Mouse (Mus musculus): Measurements from ENCODE around the gene Fam216a. TPM values are rescaled to one million over a fixed set of nuclear protein-coding genes. Genes with fewer than 3 reads are reported as not detected.
"Not testable (repeated sequence)": the region's sequence is repeated elsewhere in the genome, so short reads cannot be mapped to it uniquely, and the experiment has no call there.

Gene Fam216a
- total RNA-seq, 2 experiments from 2014 or later, result 30.3 to 32.7 TPM

DNA sequence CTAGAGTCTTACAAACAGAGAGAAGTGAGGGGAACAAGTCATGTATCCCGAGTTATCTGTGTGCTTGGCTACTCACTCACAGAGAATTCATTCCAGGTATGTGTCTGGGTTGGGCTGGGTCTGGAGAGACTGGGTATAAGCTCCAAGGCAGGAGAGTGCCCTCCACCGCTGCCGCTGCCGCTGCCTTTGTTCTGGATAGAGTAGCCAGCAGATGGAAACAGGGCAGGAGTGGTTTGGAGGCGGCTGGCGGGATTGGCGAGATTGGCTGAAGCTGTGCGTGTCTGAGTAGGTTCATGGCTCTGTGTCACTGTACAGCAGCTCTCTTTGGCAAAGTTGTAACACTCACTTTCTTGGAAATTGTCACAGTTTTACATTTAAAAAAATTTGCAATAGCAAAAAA is 48.6 kb downstream of the Fam216a start:
- DNase-seq, result no peak

DNA sequence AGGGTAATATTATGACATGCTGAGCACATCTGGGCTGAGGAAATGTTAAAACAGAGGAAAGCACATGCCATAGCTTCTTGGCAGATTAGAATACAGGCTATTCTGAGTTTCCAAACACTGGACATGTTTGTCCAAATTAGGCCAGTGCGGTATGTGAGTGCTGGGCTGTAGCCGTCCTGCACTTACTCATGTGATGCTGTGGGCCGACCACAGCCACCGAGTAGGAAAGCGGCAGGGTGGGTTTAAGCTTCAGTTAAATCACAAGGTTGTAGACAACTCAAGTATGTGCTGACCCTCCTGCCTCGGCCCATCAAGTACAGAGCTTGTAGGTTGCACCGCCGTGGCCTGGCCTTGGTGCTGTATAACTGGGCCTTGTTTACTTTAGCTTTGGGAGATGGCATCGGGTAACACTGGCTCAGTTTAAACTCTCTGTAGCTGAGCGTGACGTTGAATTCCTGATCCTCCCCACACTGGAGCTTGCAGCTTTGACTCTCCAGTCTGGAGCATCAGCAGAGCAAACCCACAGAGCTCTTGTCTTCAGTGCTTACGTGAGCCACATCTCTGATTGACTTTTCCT is 51.9 kb downstream of the Fam216a start:
- DNase-seq, result no peak

DNA sequence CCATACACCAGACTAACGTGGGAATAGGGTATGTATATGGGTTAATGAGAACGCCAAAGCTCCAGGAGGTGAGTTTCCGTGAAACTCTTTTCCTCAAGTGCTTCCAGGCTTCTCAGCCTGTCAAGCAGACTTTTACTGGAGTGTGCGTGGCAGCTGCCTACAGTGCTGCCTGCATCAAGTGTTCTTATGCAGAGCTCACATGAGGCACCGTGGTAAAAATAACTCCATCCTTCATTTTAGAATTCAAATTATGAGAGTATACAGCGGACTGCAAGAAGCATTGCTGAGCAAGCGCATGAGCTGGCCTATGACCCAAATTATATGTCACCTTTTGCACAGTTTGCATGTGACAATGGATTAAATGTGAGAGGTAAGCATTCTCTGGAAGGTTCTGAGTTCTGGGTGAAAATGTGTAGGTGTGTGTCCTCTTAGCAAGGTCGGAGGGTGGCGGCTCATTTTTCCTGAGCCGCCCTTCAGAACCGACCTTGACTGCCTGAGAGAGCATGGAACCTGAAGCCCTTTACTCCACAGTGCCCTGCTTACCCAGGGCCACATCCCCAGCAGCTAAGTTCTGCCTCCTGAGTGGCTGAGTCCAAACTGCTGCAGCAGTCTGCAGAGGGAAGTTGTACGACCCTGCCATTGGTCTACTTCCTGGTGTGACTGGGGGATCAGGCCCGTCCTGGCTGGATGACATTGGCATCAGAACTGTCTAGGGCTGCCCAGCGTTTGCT is 52.5 kb downstream of the Fam216a start:
- peak; percentile 35 for DNase-seq

DNA sequence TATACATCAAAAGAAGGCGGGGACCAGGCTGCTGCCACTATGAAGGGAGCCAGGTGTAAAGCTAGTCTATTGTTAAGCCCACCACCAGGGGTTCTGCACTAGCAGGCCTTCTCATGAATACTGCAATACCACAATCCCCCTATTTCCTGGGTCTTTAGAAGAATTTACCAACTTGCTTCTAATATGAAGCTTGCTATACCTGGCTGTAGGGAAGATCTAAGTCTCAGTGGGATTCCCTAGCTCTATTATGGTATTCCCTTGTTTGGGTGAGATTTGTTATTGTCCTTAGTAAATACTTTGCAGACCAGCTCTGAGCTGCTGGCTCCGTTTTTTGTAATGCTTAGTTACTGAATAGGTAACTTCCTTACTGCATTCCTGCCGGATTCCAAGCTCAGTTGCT is 53.2 kb downstream of the Fam216a start:
- not testable (repeated sequence) for DNase-seq

DNA sequence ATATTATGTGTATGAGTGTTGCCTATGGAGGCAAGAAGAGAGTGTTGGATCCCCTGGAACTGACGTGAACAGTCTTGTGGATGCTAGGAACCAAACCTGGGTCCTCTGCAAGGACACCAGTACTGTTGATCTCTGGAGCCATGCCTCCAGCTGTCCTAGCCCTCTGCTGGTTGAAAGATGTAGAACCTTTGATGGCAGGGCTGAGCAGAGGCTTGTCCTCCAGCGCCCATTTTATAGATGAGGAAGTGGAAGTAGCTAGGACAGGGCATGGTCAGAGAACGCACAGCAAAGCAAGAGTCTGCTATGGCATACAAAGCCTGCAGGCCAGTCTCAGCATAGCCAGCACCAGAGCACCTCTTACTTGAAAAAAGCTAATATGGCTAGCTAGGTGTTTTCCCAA is 54.1 kb downstream of the Fam216a start:
- DNase-seq, result no peak

DNA sequence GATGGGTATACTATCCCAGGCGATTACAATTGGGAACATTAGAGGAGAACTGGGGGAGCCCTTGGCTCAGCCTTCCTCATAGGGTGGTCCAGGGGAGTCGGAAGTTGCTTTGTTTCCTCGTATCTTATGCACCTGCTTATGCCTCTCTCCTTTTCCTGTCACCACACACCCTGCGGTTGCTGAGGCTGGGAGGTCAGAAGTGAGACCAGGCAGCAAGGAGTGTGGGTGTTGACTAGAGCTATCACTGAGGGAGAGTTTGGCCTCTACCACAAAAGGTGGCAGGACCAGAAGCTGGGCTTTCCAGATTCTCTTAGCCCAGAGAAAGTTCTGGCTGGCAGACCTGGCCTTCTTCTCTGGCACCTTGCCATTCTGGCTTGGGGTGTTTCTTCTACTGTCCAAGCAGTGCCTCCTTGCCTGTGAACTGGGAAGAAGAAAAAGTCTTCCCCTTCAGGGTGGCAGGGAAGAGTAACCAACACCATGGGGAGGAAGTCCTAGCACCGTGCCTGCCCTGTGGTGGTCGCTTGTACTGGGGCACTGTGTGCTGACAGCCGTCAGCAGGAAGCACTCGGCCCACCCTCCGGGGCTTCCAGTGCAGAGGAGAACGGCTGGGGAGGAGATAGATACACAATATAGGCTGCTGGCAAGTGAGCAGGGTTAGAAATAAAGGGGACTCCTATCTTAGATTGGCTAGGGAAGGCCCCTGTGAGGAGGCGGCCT is 54.7 kb downstream of the Fam216a start:
- DNase-seq, result peak; percentile 75

DNA sequence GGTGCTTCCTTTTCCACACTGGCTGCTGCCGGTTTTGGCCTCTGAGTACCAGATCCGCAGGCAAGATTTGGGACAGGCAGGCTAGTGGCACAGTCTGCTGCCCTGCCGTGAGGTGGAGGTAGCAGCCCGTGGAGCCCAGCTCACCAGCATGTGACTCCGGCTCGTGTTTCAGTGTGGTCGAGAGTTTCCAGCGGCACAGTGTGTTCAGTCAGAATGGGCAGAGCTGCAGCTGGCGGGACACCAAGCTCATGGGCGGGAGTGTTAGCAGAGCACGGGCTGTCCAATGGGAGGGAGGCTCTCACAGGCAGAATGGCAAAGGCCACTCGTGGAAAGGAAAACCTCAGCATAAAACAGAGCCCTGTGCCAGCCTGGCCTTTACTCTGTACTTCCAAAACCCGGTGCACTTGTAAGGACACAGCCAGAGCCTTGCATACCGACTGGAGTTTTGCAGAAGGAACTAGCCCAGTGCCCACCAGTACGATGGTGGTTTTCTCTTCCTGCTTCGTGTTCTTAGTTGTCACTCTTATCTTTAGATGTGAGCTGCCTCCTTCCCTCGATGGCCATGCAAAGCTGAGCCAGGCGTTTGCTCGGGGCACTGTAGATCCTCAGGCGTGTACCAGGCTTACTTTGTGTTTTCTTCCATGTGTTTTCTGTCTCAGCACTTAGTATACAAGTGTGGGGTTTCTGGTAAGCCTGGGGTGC is 57.0 kb downstream of the Fam216a start:
- DNase-seq, result peak; percentile 89

Other genes with a start within 250 kb of the Fam216a start
- gene Ccdc63, start 231.5 kb downstream of the Fam216a start, total RNA-seq (2021), result not detected
- gene Ppp1cc, start 214.1 kb downstream of the Fam216a start, total RNA-seq (2021), result 100 to 1,000 TPM; 149 to 173 TPM
- gene Hvcn1, start 165.6 kb downstream of the Fam216a start, total RNA-seq (2021), result 1 to 10 TPM; 5.8 to 6.6 TPM
- gene Tctn1, start 107.9 kb downstream of the Fam216a start, total RNA-seq (2021), result 10 to 100 TPM; 11.1 to 13.5 TPM
- 10 to 100 TPM; 36.7 to 49.2 TPM for gene Pptc7, start 88.0 kb downstream of the Fam216a start, total RNA-seq (2021)
- 1 to 10 TPM; 4.6 to 4.8 TPM for gene Rad9b, start 18.1 kb downstream of the Fam216a start, total RNA-seq (2021)
- gene Vps29, start 18.0 kb downstream of the Fam216a start, total RNA-seq (2021), result 100 to 1,000 TPM; 121 to 131 TPM
- 10 to 100 TPM; 27.2 to 33.8 TPM for gene Gpn3, start 488 bp downstream of the Fam216a start, total RNA-seq (2021)
- 100 to 1,000 TPM; 164 to 207 TPM for gene Arpc3, start 19.5 kb upstream of the Fam216a start, total RNA-seq (2021)
- 10 to 100 TPM; 46.8 to 50.1 TPM for gene Anapc7, start 49.3 kb upstream of the Fam216a start, total RNA-seq (2021)
- 100 to 1,000 TPM; 202 to 226 TPM for gene Atp2a2, start 129.9 kb upstream of the Fam216a start, total RNA-seq (2021)
- gene Ift81, start 242.2 kb upstream of the Fam216a start, total RNA-seq (2021), result 10 to 100 TPM; 19.0 to 20.4 TPM

Measured in adrenal gland, postnatal 10 days (tissue).